Mouse (Mus musculus) midbrain, embryonic 10.5 days (tissue): Measurements from ENCODE around the gene 6330403K07Rik. TPM values are rescaled to one million over a fixed set of nuclear protein-coding genes. Genes with fewer than 3 reads are reported as not detected.
A peak's percentile ranks its signal among the peaks of the same experiment; 100 is the strongest.

Experiments used
- DNase-seq: peaks from one replicate; pipeline ENCODE4 v3.0.0-alpha.2; 2017; ENCODE audit warnings: low spot score
- H3K27ac ChIP-seq: fragments of 300-500 bp; sonication (generic); replicated peaks from 2 replicates; pipeline ENCODE4 v1.5.1; 2016; ENCODE audit warnings: mild to moderate bottlenecking
- H3K27me3 ChIP-seq: fragments of 300-500 bp; sonication (generic); 2 replicates; pipeline ENCODE4 v1.6.1; 2016; ENCODE audit warnings: low read depth, mild to moderate bottlenecking; ENCODE audit not compliant: poor library complexity, severe bottlenecking
- H3K36me3 ChIP-seq: fragments of 300-500 bp; sonication (generic); 2 replicates; pipeline ENCODE4 v1.6.1; 2016; ENCODE audit warnings: mild to moderate bottlenecking, moderate library complexity
- H3K4me1 ChIP-seq: fragments of 300-500 bp; sonication (generic); 2 replicates; pipeline ENCODE4 v1.6.1; 2016
- H3K4me3 ChIP-seq: fragments of 300-500 bp; sonication (generic); 2 replicates; pipeline ENCODE4 v1.5.1; 2016; ENCODE audit warnings: mild to moderate bottlenecking, moderate library complexity
- H3K9me3 ChIP-seq: fragments of 300-500 bp; sonication (generic); replicated peaks from 2 replicates; pipeline ENCODE4 v1.6.1; 2016; ENCODE audit warnings: mild to moderate bottlenecking
- WGBS: fragments of 180-500 bp; shearing (Covaris S2); methylation state at CpG from one replicate; pipeline ENCODE4 v1.1.7; 2016; 5-methylcytosine and 5-hydroxymethylcytosine counted together
- polyA plus RNA-seq: library from polyadenylated mRNA; unstranded; fragments of >200 nt; fragmentation: Nextera tagmentation; extraction: Ambion mirVana; gene quantifications from 2 replicates; pipeline ENCODE4 v1.2.1, GENCODE M21; 2016

The 6330403K07Rik gene
- polyA plus RNA-seq, 1 experiment from 2014 or later, result 137 TPM

DNA sequence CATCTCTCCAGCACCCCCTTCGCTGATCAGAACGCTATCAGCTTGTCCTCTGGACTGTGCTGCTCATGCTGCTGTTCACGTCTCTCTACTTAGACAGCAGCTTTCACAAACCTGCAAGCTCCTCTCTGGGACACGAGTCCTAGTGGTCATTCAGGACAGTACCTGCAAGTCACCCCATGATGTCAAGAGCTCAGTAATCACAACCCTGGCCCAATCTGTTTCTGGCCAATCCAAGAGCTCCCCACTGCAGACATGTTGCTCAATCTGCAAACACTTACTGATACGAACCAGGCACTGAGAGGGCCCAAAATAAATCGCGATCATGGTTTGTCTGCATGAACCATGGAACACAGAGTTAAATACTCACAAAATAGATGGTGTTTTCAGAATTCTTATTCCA lies 20.6 kb downstream of the 6330403K07Rik start:
- peaks cover 67% of the 10 kb centered on the region for H3K36me3 ChIP-seq
- peaks cover 12% of the 10 kb centered on the region for H3K4me1 ChIP-seq
- H3K27ac ChIP-seq, result no peak overlapping the region
- no peak for DNase-seq
- H3K4me3 ChIP-seq, result no peak overlapping the region
- H3K27me3 ChIP-seq, result no peaks in the 10 kb centered on the region
- WGBS, result 95% methylated on average over 7 of the region's 7 CpGs
- no peaks in the 10 kb centered on the region for H3K9me3 ChIP-seq

DNA sequence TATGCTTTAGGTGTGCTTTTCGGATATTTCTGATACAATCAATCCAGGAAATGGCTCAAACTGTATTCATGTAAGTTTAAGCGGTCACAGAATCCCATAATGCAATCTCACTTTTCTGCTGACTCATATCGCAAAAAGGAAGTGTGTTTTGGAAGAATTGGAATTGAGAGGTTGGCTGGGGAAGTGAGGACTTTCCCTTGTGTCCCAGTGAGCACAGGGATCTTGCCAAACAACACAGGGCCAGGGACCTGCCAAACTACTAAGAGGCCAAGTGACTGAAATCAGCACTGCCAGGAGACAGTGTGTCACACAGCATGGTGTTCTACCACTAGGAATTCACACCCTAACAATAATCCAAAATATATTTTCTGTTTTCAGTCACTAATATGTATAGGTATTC lies 25.0 kb downstream of the 6330403K07Rik start:
- Histone ChIP-seq H3K36me3 (peaks cover 62% of the 10 kb centered on the region), H3K27ac (no peak overlapping the region), H3K9me3 (no peaks in the 10 kb centered on the region), H3K27me3 (no peaks in the 10 kb centered on the region), H3K4me1 (peaks cover 9% of the 10 kb centered on the region), H3K4me3 (no peak overlapping the region)
- no peak for DNase-seq
- 97% methylated on average over 3 of the region's 3 CpGs for WGBS

DNA sequence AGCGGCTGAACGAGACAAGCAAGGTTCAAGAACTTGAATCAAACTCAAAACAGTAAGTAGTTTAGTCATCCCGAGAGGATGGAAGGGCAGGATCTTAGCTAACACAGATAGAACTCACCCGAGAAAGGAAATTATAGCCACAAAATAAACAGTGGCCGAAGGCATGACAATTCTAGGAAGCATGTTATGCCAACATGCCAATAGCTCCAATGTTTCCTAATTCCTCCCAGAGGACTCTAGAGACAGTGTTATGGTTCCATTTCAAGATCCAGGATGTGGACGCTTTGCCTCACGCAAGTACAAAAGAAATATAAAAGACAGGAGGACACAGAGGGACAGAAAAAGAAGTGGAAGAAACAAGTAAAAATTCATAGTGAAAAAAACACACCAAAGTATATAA lies 25.5 kb downstream of the 6330403K07Rik start:
- Histone ChIP-seq H3K36me3 (peaks cover 57% of the 10 kb centered on the region), H3K27ac (no peak overlapping the region), H3K4me3 (no peak overlapping the region), H3K27me3 (no peaks in the 10 kb centered on the region), H3K4me1 (peaks cover 14% of the 10 kb centered on the region), H3K9me3 (no peaks in the 10 kb centered on the region)
- no peak for DNase-seq
- WGBS, result 91% methylated on average over 7 of the region's 7 CpGs

DNA sequence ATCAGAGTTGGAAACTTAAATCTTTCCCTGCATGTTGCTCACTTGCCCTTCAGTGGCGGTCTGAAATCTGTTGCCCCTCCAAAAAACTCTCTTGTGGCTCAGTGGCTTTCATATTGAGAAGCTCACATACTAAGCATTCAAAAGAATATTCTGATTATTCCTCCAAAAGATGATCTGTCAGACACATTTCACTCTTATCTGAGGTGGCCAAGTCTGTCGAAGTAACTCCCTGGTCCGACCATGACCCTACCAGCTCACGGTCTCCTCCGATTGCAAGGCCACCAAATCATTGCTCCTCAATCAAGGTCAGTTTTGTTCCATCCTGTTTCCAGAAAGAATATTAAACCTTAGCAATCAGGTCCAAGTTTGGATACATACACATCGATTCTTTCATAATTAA lies 26.3 kb downstream of the 6330403K07Rik start:
- WGBS, result 96% methylated on average over 6 of the region's 6 CpGs
- H3K27me3 ChIP-seq, result no peaks in the 10 kb centered on the region
- no peak for DNase-seq
- H3K4me3 ChIP-seq, result no peak overlapping the region
- no peak overlapping the region for H3K27ac ChIP-seq
- H3K4me1 ChIP-seq, result peaks cover 22% of the 10 kb centered on the region
- H3K36me3 ChIP-seq, result peaks cover 49% of the 10 kb centered on the region
- no peaks in the 10 kb centered on the region for H3K9me3 ChIP-seq

DNA sequence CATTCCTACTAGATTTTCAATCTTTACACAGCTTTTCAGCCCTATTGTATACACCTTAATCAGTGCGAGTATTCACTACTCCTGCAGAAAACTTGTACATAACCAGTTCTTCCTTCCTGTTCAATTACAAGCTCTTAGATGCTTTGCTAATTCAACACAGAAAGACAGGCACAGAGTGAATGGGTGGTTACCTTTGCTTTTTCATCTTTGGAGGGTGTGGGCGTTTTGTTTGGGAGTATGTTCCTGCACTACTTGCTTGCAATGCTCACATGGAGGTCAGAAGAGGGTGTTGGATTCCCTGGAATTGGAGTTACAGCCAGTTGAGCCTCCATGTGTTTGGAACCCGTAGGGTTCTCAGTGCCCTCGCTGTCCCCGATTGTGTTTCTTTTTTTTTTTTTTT lies 28.3 kb downstream of the 6330403K07Rik start:
- H3K36me3 ChIP-seq, result peaks cover 42% of the 10 kb centered on the region
- H3K4me3 ChIP-seq, result peak overlapping the region; percentile 89
- WGBS, result 67% methylated on average over 5 of the region's 5 CpGs
- H3K27me3 ChIP-seq, result no peaks in the 10 kb centered on the region
- H3K9me3 ChIP-seq, result no peaks in the 10 kb centered on the region
- H3K4me1 ChIP-seq, result peaks cover 22% of the 10 kb centered on the region
- no peak for DNase-seq
- peak overlapping the region; percentile 83 for H3K27ac ChIP-seq

DNA sequence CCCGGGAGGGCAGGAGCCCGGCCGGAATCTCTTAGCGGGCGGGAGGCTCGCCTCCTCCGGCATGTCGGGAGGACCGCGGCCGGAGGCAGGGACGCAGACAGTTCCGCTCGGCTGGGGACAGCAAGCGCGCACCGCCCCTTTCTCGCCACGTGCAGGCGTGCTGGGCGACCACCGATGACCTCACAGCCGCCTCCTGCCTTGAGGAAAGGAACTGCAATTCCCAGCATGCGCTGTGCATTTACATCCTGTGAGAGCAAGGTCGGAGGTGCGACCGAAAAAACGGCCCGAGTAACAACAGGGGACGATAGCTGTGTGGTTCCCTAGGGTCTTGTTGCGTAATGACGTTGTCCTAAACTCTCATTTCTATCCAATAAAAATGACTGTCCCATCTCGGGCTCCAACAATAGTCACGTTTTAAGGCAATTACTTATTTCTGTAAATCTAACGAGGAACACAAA lies 29.0 kb downstream of the 6330403K07Rik start, which contains the start of gene Dhx33:
Gene Dhx33 (minus strand): TSS at position 122 of the 458 bp plus-strand sequence.
- H3K27me3 ChIP-seq, result no peaks in the 10 kb centered on the region
- under 1% methylated on average over 35 of the region's 35 CpGs for WGBS
- peak within 1 kb of the TSS; percentile 89 for H3K4me3 ChIP-seq
- DNase-seq, result peak; percentile 98
- H3K9me3 ChIP-seq, result no peaks in the 10 kb centered on the region
- peak within 1 kb of the TSS; percentile 83 for H3K27ac ChIP-seq
- peaks cover 22% of the 10 kb centered on the region for H3K4me1 ChIP-seq
- H3K36me3 ChIP-seq, result peaks cover 42% of the 10 kb centered on the region

DNA sequence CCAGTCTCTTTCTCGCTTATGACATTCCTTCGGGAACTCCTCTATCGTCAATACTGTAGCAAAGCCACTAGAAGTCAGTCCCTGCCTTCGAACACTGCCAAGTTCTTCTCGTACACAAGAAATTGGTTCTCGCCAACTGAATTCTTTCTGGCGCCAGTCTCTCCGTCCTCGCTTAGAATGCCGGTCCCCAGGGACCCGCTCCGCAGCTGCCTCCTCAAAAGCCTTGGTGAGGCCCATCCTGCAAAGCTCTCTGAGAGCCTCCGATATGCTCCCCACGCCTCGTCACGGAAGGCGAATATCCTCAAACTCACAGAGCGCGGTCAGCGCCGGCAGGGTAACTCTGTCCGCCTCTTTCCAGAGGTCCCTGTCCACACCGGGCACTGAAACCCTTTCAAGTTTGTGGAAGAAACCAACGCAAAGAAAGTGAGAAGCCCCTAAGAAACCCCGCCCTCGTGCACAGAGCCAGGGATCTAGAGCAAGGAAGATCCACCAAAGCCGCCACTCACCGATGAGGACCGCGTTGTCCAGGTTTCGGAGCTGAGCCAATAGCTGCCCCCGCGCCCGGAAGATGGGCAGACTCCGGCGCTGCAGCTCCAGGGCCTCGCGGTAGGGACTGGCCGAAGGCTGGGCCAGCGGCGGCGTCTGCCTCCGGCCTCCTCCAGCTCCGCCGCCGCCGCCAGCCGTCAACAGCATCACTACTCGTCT lies 29.6 kb downstream of the 6330403K07Rik start:
- H3K9me3 ChIP-seq, result no peaks in the 10 kb centered on the region
- peak overlapping the region; percentile 83 for H3K27ac ChIP-seq
- H3K36me3 ChIP-seq, result peaks cover 43% of the 10 kb centered on the region
- peak; percentile 45 for DNase-seq
- H3K4me1 ChIP-seq, result peaks cover 22% of the 10 kb centered on the region
- WGBS, result under 1% methylated on average over 49 of the region's 49 CpGs
- H3K27me3 ChIP-seq, result no peaks in the 10 kb centered on the region
- H3K4me3 ChIP-seq, result peak overlapping the region; percentile 89

DNA sequence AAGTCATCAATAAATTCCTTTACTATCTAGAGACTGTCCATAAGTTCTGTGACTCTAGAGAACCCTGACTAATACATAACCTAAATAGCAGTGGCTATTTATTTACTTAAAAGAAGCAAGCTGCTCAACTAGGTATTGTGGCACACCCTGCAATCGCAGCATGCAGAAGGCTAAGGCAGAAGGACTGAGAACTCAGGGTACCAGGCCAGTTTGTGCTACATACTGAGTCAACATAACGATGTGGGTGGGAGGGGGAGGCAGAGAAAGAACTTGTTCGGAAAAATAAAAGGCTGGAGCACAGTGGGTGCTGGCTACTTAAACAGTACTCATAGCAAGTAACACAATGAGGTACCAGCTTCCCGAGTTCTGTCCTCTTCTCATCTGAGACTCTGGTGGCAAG lies 32.1 kb downstream of the 6330403K07Rik start:
- H3K27ac ChIP-seq, result no peak overlapping the region
- no peaks in the 10 kb centered on the region for H3K27me3 ChIP-seq
- peaks cover 22% of the 10 kb centered on the region for H3K4me1 ChIP-seq
- DNase-seq, result no peak
- peaks cover 47% of the 10 kb centered on the region for H3K36me3 ChIP-seq
- WGBS, result 92% methylated on average over 4 of the region's 4 CpGs
- no peak overlapping the region for H3K4me3 ChIP-seq
- no peaks in the 10 kb centered on the region for H3K9me3 ChIP-seq

DNA sequence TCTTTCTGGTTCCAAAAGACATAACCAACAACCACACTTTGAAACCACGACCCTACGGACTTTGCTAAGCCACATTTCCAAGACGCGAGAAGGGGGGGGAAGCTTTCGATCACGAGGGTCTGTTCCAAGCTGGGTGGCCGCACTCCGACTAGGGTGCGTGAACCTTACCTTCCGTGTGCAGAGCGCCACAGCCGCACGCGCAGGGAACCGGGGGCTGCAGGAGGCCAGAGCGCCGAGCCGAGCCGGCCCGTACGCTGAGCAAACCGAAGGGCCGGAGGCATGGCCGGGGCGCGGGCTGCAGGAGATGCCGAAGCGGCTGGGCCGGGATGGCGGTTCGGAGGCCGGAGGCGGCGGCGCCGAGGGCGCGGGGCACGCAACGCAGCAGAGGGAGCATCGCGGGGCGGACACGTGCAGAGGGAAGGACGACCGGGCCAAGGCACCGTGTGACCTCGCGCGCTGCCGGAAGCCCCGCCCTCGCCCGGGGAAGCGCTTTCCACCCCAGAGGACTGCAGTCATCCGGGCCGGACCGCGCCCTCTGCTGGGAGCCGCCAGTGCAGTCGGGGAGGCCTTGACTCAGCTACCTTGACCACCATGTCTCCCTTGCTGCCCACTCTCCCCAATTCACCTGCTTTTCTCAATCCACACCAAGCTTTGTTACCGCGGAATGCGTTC lies 50.6 kb downstream of the 6330403K07Rik start, which contains the start of gene C1qbp:
Gene C1qbp (minus strand): TSS at position 470 of the 672 bp plus-strand sequence.
- Histone ChIP-seq H3K36me3 (peaks cover 77% of the 10 kb centered on the region), H3K9me3 (no peaks in the 10 kb centered on the region), H3K4me1 (peaks cover 13% of the 10 kb centered on the region), H3K27me3 (no peaks in the 10 kb centered on the region), H3K4me3 (peak within 1 kb of the TSS; percentile 98), H3K27ac (peak within 1 kb of the TSS; percentile 94)
- WGBS, result under 1% methylated on average over 64 of the region's 64 CpGs
- peak; percentile 92 for DNase-seq

DNA sequence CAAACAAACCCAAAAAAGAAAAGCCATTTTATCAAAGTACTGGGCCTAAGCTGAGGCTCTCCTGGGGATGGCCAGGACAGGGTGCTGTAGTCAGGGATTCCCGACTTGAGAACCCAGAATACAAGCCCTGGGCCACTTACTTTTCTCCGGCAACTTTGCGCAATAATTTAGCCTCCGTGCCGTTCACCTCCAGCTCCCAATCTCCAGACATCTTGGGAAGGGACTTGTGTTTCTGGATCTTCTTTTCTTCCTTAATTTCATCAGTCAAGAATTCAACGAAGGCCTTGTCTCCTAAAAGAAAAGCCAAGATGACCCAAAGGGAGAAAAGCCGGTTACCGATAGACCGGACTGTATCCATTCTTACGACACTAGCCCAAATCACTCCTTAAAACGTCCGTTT lies 51.3 kb downstream of the 6330403K07Rik start:
- H3K36me3 ChIP-seq, result peaks cover 77% of the 10 kb centered on the region
- H3K27me3 ChIP-seq, result no peaks in the 10 kb centered on the region
- H3K4me1 ChIP-seq, result peaks cover 13% of the 10 kb centered on the region
- 13% methylated on average over 12 of the region's 12 CpGs for WGBS
- peak overlapping the region; percentile 98 for H3K4me3 ChIP-seq
- H3K9me3 ChIP-seq, result no peaks in the 10 kb centered on the region
- H3K27ac ChIP-seq, result peak overlapping the region; percentile 94
- DNase-seq, result no peak

Other genes with a start within 250 kb of the 6330403K07Rik start
- gene Scimp, start 220.9 kb downstream of the 6330403K07Rik start, polyA plus RNA-seq, result not detected in 2 replicates
- 38.2 and 39.2 TPM in 2 replicates for gene Rabep1, start 188.7 kb downstream of the 6330403K07Rik start, polyA plus RNA-seq
- gene Nup88, start 63.5 kb downstream of the 6330403K07Rik start, polyA plus RNA-seq, result 148 and 153 TPM in 2 replicates
- 99.5 and 101 TPM in 2 replicates for gene Rpain, start 63.3 kb downstream of the 6330403K07Rik start, polyA plus RNA-seq
- gene C1qbp, start 50.5 kb downstream of the 6330403K07Rik start, polyA plus RNA-seq, result 283 and 342 TPM in 2 replicates
- 19.9 and 20.7 TPM in 2 replicates for gene Dhx33, start 29.1 kb downstream of the 6330403K07Rik start, polyA plus RNA-seq
- 65.3 and 67.8 TPM in 2 replicates for gene Mis12, start 13.9 kb downstream of the 6330403K07Rik start, polyA plus RNA-seq
- gene Derl2, start 13.7 kb downstream of the 6330403K07Rik start, polyA plus RNA-seq, result 38.8 and 39.8 TPM in 2 replicates
- gene Nlrp1a, start 111.2 kb upstream of the 6330403K07Rik start, polyA plus RNA-seq, result 0.06 TPM in 1 of 2 replicates, not detected in the other
- not detected in 2 replicates for gene Nlrp1b, start 197.2 kb upstream of the 6330403K07Rik start, polyA plus RNA-seq